Mouse (Mus musculus) intestine, postnatal 0 days (tissue): ENCODE measurements around the gene Gria4. TPM values are rescaled to one million over a fixed set of nuclear protein-coding genes. Genes with fewer than 3 reads are reported as not detected.

ENCODE experiments used
- ATAC-seq: fragments of 200-750 bp; cut with Nextera tagmentation; 2 replicates; pipeline ENCODE4 v1.8.0; 2017; ENCODE audit warnings: mild to moderate bottlenecking, moderate TSS enrichment, moderate library complexity
- H3K27ac ChIP-seq: fragments of 300-500 bp; sonication (generic); 2 replicates; pipeline ENCODE4 v1.5.1; 2014; ENCODE audit warnings: mild to moderate bottlenecking, low read depth, low read length, moderate library complexity
- H3K27me3 ChIP-seq: fragments of 300-500 bp; sonication (generic); replicated peaks from 2 replicates; pipeline ENCODE4 v1.6.1; 2014; ENCODE audit warnings: low read length, mixed read lengths; ENCODE audit not compliant: control insufficient read depth, insufficient read depth
- H3K36me3 ChIP-seq: fragments of 300-500 bp; sonication (generic); 2 replicates; pipeline ENCODE4 v1.6.1; 2014; ENCODE audit warnings: mild to moderate bottlenecking, moderate library complexity; ENCODE audit not compliant: control insufficient read depth, insufficient read depth
- H3K4me1 ChIP-seq: fragments of 300-500 bp; sonication (generic); replicated peaks from 2 replicates; pipeline ENCODE4 v1.6.1; 2014; ENCODE audit warnings: antibody characterized with exemption, low read length, mixed read lengths; ENCODE audit not compliant: control insufficient read depth, insufficient read depth
- H3K4me2 ChIP-seq: fragments of 300-500 bp; sonication (generic); replicated peaks from 2 replicates; pipeline ENCODE4 v1.6.1; 2014; ENCODE audit warnings: low read depth, mild to moderate bottlenecking, moderate library complexity
- H3K4me3 ChIP-seq: fragments of 300-500 bp; sonication (generic); 2 replicates; pipeline ENCODE4 v1.5.1; 2014; ENCODE audit warnings: low read depth, low read length
- H3K9ac ChIP-seq: fragments of 300-500 bp; sonication (generic); 2 replicates; pipeline ENCODE4 v1.6.1; 2014; ENCODE audit warnings: mild to moderate bottlenecking, low read depth, low read length
- H3K9me3 ChIP-seq: fragments of 300-500 bp; sonication (generic); 2 replicates; pipeline ENCODE4 v1.6.1; 2016; ENCODE audit warnings: mixed run types; ENCODE audit not compliant: control insufficient read depth
- CTCF ChIP-seq: sonication (generic); IDR thresholded peaks from 2 replicates; pipeline ENCODE4 v1.5.1; 2016; ENCODE audit warnings: low read depth, mild to moderate bottlenecking, control low read depth, antibody characterized with exemption, moderate library complexity
- WGBS: fragments of 180-500 bp; shearing (Covaris S2); extraction: QIAGEN DNeasy Blood & Tissue Kit; methylation state at CpG from one replicate; pipeline ENCODE4 v1.1.7; 2014; 5-methylcytosine and 5-hydroxymethylcytosine counted together
- polyA plus RNA-seq: library from polyadenylated mRNA; unstranded; fragments of >200 nt; fragmentation: Nextera tagmentation; extraction: Ambion mirVana; gene quantifications from 2 replicates; pipeline ENCODE4 v1.2.1, GENCODE M21; 2015

Gria4 gene
- polyA plus RNA-seq, 1 experiment from 2014 or later, result 1.3 TPM

DNA sequence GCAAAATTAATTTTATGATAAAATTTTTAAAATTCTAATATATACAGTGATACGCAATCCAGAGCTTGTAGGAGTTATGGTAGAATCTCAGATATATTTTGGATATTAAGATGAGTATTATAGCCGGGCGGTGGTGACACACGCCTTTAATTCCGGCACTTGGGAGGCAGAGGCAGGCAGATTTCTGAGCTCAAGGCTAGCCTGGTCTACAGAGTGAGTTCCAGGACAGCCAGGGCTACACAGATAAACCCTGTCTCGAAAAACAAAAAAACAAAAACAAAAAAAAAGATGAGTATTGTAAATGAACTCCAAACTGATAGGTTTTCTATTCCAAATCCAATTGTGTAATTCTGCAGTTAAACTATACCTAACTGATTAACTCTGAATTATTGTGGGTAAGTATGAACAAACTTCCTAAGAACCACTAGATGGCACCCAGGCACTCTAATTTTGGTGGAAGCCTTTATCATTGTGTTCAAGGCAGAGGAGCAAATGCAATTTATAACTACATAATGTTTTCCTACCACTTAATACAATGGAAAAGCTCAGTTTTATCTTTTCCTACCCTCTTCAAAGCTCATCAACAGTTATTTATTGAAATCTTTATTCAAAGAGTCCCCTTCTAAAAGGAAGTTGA lies 259.4 kb downstream of the Gria4 start:
- Histone ChIP-seq H3K4me2 (no peak overlapping the region), H3K27ac (no peak overlapping the region), H3K36me3 (no peaks in the 10 kb centered on the region), H3K27me3 (no peaks in the 10 kb centered on the region), H3K9ac (no peak overlapping the region), H3K9me3 (no peaks in the 10 kb centered on the region), H3K4me3 (no peak overlapping the region), H3K4me1 (no peaks in the 10 kb centered on the region)
- WGBS, result 87% methylated on average over 6 of the region's 6 CpGs
- ATAC-seq, result no peak
- peak; percentile 67 for TF ChIP-seq CTCF

DNA sequence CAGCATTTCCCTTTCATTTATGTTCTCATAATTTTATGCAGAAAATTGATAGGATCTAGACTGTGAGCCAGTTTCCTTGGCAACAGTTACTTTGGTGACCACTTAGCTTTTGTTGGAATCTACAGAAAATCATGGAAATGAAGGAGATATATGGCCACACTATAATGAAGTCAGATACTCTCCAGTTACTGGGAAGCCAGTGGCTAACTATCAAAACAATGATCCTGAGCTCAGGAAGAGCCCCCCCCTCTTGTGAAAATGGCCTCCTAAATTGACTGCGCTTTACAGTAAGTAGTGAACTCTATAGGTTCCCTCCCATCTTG lies 281.5 kb downstream of the Gria4 start:
- Histone ChIP-seq H3K4me2 (no peak overlapping the region), H3K9ac (no peak overlapping the region), H3K27me3 (no peaks in the 10 kb centered on the region), H3K27ac (no peak overlapping the region), H3K4me1 (no peaks in the 10 kb centered on the region), H3K9me3 (no peaks in the 10 kb centered on the region), H3K36me3 (no peaks in the 10 kb centered on the region), H3K4me3 (no peak overlapping the region)
- no peak for ATAC-seq
- TF ChIP-seq CTCF, result no peak
- WGBS, result 93% methylated on average over 1 of the region's 1 CpGs

GRCm38 (mm10) chr9:4513796-4514562 lies 282.1 kb downstream of the Gria4 start:
- H3K27me3 ChIP-seq, result no peaks in the 10 kb centered on the region
- H3K4me1 ChIP-seq, result no peaks in the 10 kb centered on the region
- no peak overlapping the region for H3K4me2 ChIP-seq
- no peaks in the 10 kb centered on the region for H3K9me3 ChIP-seq
- TF ChIP-seq CTCF, result no peak
- no peak overlapping the region for H3K4me3 ChIP-seq
- no peak overlapping the region for H3K27ac ChIP-seq
- H3K36me3 ChIP-seq, result no peaks in the 10 kb centered on the region
- no peak for ATAC-seq
- H3K9ac ChIP-seq, result no peak overlapping the region

- no peak for TF ChIP-seq CTCF
- H3K4me1 ChIP-seq, result no peaks in the 10 kb centered on the region
- H3K36me3 ChIP-seq, result no peaks in the 10 kb centered on the region
- H3K9me3 ChIP-seq, result no peaks in the 10 kb centered on the region
- 58% methylated on average over 3 of the region's 3 CpGs for WGBS
- no peak overlapping the region for H3K4me3 ChIP-seq
- no peak overlapping the region for H3K27ac ChIP-seq
- no peak overlapping the region for H3K9ac ChIP-seq
- ATAC-seq, result no peak
- no peaks in the 10 kb centered on the region for H3K27me3 ChIP-seq
- H3K4me2 ChIP-seq, result no peak overlapping the region
Measured at GRCm38 (mm10) chr9:4506086-4506485, 289.9 kb downstream of the Gria4 start.

DNA sequence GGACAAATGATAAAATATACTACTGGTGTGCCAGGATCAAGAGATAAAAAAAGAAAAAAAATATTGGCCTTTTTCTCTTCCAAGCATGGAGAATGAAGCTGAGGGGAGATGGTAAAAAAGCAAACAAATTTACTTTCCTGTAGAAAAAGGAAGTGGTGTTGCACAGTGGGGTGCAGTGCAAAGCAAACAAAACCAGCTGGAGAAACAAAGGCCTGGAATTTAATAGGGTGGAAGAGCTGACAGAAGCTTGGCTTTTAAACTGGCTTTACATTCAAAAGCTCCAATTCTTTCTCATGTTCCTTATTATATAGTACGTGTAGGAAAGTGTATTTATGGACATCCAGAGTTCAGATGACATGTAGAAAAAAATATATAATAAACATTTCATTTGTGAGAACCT lies 290.9 kb downstream of the Gria4 start:
- ATAC-seq, result no peak
- H3K4me1 ChIP-seq, result no peaks in the 10 kb centered on the region
- H3K27me3 ChIP-seq, result no peaks in the 10 kb centered on the region
- no peak overlapping the region for H3K4me3 ChIP-seq
- H3K36me3 ChIP-seq, result no peaks in the 10 kb centered on the region
- H3K9ac ChIP-seq, result no peak overlapping the region
- H3K9me3 ChIP-seq, result no peaks in the 10 kb centered on the region
- no peak overlapping the region for H3K4me2 ChIP-seq
- no peak overlapping the region for H3K27ac ChIP-seq
- WGBS, result 38% methylated on average over 1 of the region's 1 CpGs
- no peak for TF ChIP-seq CTCF

DNA sequence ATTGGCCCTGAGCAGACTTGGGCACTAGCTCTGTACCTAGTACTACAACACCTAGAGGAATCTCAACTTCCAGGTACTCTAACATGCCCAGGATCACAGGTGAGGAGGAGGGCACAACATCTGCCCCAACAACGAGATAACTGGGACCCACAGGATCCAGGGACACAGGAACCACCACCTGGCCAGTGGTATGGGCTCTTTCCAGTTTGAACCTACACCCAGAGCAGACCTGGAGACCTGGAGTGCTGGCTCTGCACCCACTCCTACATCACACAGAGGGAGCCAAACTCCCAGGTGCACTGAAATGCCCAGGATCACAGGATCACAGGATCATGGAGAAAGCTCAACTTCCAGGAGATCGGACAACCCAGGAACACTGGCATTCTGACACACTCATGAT lies 309.6 kb downstream of the Gria4 start:
- Histone ChIP-seq H3K9me3 (no peaks in the 10 kb centered on the region), H3K4me2 (no peak overlapping the region), H3K4me3 (no peak overlapping the region), H3K27me3 (no peaks in the 10 kb centered on the region), H3K27ac (no peak overlapping the region), H3K4me1 (no peaks in the 10 kb centered on the region), H3K36me3 (no peaks in the 10 kb centered on the region), H3K9ac (no peak overlapping the region)
- no peak for TF ChIP-seq CTCF
- WGBS, result 78% methylated on average over 2 of the region's 2 CpGs
- no peak for ATAC-seq
